Mouse (Mus musculus): ENCODE results near the gene Tsks. TPM values are rescaled to one million over a fixed set of nuclear protein-coding genes. Genes with fewer than 3 reads are reported as not detected.

Gene Tsks
- polyA plus RNA-seq, 1 experiment: not detected

DNA sequence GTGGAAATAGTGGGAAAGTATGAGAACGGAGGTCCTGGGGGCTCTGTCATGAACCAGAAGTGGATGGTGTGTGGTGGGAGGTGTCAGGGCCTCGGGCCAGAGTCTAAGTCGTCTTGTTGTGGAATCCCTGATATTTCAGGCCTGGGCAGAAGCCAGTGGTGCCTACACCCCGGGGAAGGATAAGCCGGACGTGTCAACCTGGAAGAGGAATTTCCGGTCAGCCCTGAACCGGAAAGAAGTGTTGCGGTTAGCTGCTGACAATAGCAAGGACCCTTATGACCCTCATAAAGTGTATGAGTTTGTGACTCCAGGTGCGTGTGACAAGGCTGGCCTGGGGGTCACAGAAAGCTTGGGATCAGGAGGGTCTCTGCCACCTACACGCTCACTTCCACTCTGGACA, 56.7 kb downstream of the Tsks start:
- H3K27ac ChIP-seq (ENCODE audit: insufficient read depth, low read depth, low read length): no peak overlapping the region
- H3K27me3 ChIP-seq (ENCODE audit: control insufficient read depth, insufficient read depth, low read length): no peaks in the 10 kb centered on the region
- no peak overlapping the region for H3K4me3 ChIP-seq (ENCODE audit: low read depth, low read length)
- WGBS: 69% methylated on average over 11 of the region's 11 CpGs
- TF ChIP-seq POLR2A (IDR thresholded peaks at IDR 0.05; ENCODE audit: low read depth, low read length) (no peak), CTCF (IDR thresholded peaks at IDR 0.05; ENCODE audit: extremely low read depth, insufficient read length, insufficient replicate concordance, low read depth, low read length) (no peak)
- H3K4me1 ChIP-seq (ENCODE audit: control insufficient read depth, insufficient read depth, insufficient read length, low read length): peaks cover 10% of the 10 kb centered on the region
- H3K36me3 ChIP-seq (ENCODE audit: control insufficient read depth, insufficient read depth, low read length): peaks cover 46% of the 10 kb centered on the region

DNA sequence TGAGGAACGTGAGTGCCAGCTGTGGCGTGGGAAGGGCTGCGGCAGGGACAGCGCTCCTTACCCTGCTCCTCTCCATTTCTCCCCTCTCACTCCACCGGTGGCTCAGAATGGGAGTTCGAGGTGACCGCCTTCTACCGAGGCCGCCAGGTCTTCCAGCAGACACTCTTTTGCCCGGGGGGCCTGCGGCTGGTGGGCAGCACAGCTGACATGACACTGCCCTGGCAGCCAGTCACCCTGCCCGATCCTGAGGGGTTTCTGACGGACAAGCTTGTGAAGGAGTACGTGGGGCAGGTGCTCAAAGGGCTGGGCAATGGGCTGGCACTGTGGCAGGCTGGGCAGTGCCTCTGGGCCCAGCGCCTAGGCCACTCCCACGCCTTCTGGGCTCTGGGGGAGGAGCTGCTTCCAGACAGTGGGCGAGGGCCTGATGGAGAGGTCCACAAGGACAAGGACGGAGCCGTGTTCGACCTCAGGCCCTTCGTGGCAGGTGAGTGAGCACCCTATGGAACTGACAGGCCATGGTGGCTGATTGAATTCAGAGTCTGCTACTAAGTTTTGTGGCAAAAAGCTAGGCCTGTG, 57.6 kb downstream of the Tsks start:
- H3K4me3 ChIP-seq (ENCODE audit: low read depth, low read length): no peak overlapping the region
- H3K27ac ChIP-seq (ENCODE audit: insufficient read depth, low read depth, low read length): no peak overlapping the region
- no peaks in the 10 kb centered on the region for H3K27me3 ChIP-seq (ENCODE audit: control insufficient read depth, insufficient read depth, low read length)
- WGBS: 70% methylated on average over 21 of the region's 21 CpGs
- H3K36me3 ChIP-seq (ENCODE audit: control insufficient read depth, insufficient read depth, low read length): peaks cover 52% of the 10 kb centered on the region
- peaks cover 10% of the 10 kb centered on the region for H3K4me1 ChIP-seq (ENCODE audit: control insufficient read depth, insufficient read depth, insufficient read length, low read length)
- TF ChIP-seq POLR2A (IDR thresholded peaks at IDR 0.05; ENCODE audit: low read depth, low read length) (no peak), CTCF (IDR thresholded peaks at IDR 0.05; ENCODE audit: extremely low read depth, insufficient read length, insufficient replicate concordance, low read depth, low read length) (no peak)

DNA sequence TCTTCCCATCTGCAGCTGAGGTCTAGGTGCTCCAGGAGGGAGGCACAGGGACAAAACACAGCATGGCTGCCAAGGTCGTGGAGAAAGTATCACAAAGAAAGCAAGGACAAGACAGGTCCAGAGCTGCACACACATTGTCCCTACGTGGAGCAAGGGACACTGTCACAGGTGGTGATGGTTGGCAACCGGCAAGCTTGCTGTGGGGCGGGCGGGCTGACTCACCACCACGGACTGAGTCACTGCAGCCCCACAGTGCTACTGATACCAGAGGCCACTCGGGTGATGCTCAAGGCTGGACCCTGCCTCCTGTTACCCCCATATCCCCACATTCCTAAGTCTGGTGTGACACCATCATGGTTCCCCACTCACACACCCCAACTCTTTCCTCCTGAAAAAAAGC, 59.4 kb downstream of the Tsks start:
- H3K4me1 ChIP-seq (ENCODE audit: control insufficient read depth, insufficient read depth, insufficient read length, low read length): peaks cover 5% of the 10 kb centered on the region
- peaks cover 70% of the 10 kb centered on the region for H3K36me3 ChIP-seq (ENCODE audit: control insufficient read depth, insufficient read depth, low read length)
- H3K27me3 ChIP-seq (ENCODE audit: control insufficient read depth, insufficient read depth, low read length): no peaks in the 10 kb centered on the region
- 67% methylated on average over 7 of the region's 7 CpGs for WGBS
- TF ChIP-seq CTCF (IDR thresholded peaks at IDR 0.05; ENCODE audit: extremely low read depth, insufficient read length, insufficient replicate concordance, low read depth, low read length): no peak
- no peak for TF ChIP-seq POLR2A (IDR thresholded peaks at IDR 0.05; ENCODE audit: low read depth, low read length)
- no peak overlapping the region for H3K27ac ChIP-seq (ENCODE audit: insufficient read depth, low read depth, low read length)
- no peak overlapping the region for H3K4me3 ChIP-seq (ENCODE audit: low read depth, low read length)

DNA sequence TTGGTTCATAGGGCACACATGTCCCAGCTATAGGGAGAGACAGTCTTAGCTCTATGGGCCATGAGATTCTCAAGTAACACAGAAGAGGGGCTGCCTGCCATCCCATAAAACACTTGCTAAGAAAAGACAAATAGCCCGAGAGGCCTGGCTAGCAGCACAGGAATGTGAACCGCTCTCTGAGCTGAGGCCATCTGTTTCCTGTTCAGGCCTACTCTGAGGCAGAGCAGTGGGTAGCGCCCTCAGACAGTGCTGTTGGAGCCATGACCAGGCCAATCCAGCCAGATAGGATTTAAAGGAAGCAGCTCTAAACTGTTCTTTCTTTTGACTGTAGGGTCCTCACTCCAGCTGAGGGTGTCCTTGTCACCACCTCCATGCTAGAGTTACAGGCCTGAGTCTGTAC, 61.5 kb downstream of the Tsks start:
- H3K4me3 ChIP-seq (ENCODE audit: low read depth, low read length): no peak overlapping the region
- peaks cover 91% of the 10 kb centered on the region for H3K36me3 ChIP-seq (ENCODE audit: control insufficient read depth, insufficient read depth, low read length)
- WGBS: 81% methylated on average over 3 of the region's 3 CpGs
- H3K27me3 ChIP-seq (ENCODE audit: control insufficient read depth, insufficient read depth, low read length): no peaks in the 10 kb centered on the region
- peaks cover 2% of the 10 kb centered on the region; the same call in 1 of the 2 replicates for H3K4me1 ChIP-seq (ENCODE audit: control insufficient read depth, insufficient read depth, insufficient read length, low read length)
- no peak for TF ChIP-seq POLR2A (IDR thresholded peaks at IDR 0.05; ENCODE audit: low read depth, low read length)
- no peak for TF ChIP-seq CTCF (IDR thresholded peaks at IDR 0.05; ENCODE audit: extremely low read depth, insufficient read length, insufficient replicate concordance, low read depth, low read length)
- no peak overlapping the region for H3K27ac ChIP-seq (ENCODE audit: insufficient read depth, low read depth, low read length)

DNA sequence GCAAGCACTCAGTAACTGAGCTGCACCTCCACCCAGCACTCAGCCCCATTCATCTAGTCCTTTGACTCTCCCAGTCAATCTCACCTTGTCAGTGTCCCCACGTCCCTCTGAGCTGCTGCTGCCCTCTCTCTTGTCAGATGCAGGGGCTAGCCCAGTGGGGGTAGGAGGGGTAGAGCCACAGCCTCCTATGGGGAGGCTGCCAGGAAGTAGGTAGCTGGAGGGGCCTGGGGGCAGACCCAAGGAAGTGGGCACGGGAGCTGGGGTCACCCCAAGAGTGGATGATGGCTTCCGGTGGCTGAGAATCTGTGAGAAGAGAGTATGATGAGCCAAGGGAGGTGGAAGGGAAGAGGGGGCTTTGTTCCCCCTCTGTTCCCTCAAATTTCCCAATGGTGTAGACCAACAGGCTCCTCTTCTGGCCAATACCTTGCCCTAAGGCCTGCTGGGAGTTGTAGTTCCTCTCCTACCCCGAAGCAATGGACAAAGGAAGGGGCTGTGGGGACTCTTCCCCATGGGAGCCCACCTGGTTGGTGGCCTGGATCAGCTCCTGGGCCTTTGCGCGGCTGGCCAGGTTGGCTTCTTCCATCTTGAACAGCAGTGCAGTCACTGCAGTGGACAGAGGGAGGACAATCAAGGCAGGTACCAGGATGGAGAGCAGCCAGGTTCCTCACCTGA, 62.5 kb downstream of the Tsks start:
- no peak overlapping the region for H3K4me3 ChIP-seq (ENCODE audit: low read depth, low read length)
- no peaks in the 10 kb centered on the region for H3K27me3 ChIP-seq (ENCODE audit: control insufficient read depth, insufficient read depth, low read length)
- WGBS: 90% methylated on average over 6 of the region's 6 CpGs
- H3K4me1 ChIP-seq (ENCODE audit: control insufficient read depth, insufficient read depth, insufficient read length, low read length): peaks cover under 1% of the 10 kb centered on the region; the same call in 1 of the 2 replicates
- no peak overlapping the region for H3K27ac ChIP-seq (ENCODE audit: insufficient read depth, low read depth, low read length)
- no peak for TF ChIP-seq POLR2A (IDR thresholded peaks at IDR 0.05; ENCODE audit: low read depth, low read length)
- TF ChIP-seq CTCF (IDR thresholded peaks at IDR 0.05; ENCODE audit: extremely low read depth, insufficient read length, insufficient replicate concordance, low read depth, low read length): no peak
- peaks cover 91% of the 10 kb centered on the region for H3K36me3 ChIP-seq (ENCODE audit: control insufficient read depth, insufficient read depth, low read length)

DNA sequence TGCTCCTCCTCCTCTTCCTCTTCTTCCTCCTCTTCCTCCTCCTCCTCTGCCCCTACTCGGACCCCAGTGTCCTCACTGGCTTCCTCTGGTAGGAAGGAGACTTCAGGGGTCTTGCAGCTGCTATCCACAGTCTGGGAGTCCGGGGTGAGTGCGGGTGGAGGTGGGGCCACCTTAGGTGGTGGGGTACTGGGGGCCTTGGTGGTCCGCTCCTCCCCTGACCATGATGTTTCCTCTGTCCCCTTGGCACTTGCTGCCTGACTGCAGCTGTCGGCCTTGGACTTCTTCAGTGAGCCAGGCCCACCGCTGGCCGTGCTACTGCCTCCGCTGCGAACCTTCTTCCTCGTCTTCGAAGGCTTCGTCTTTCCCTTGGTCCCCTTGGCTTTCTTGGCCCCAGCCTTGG, 63.5 kb downstream of the Tsks start:
- H3K36me3 ChIP-seq (ENCODE audit: control insufficient read depth, insufficient read depth, low read length): peaks cover 89% of the 10 kb centered on the region
- TF ChIP-seq POLR2A (IDR thresholded peaks at IDR 0.05; ENCODE audit: low read depth, low read length) (no peak), CTCF (IDR thresholded peaks at IDR 0.05; ENCODE audit: extremely low read depth, insufficient read length, insufficient replicate concordance, low read depth, low read length) (no peak)
- H3K4me3 ChIP-seq (ENCODE audit: low read depth, low read length): no peak overlapping the region
- H3K27ac ChIP-seq (ENCODE audit: insufficient read depth, low read depth, low read length): no peak overlapping the region
- 92% methylated on average over 12 of the region's 12 CpGs for WGBS
- no peaks in the 10 kb centered on the region for H3K4me1 ChIP-seq (ENCODE audit: control insufficient read depth, insufficient read depth, insufficient read length, low read length)
- H3K27me3 ChIP-seq (ENCODE audit: control insufficient read depth, insufficient read depth, low read length): no peaks in the 10 kb centered on the region

DNA sequence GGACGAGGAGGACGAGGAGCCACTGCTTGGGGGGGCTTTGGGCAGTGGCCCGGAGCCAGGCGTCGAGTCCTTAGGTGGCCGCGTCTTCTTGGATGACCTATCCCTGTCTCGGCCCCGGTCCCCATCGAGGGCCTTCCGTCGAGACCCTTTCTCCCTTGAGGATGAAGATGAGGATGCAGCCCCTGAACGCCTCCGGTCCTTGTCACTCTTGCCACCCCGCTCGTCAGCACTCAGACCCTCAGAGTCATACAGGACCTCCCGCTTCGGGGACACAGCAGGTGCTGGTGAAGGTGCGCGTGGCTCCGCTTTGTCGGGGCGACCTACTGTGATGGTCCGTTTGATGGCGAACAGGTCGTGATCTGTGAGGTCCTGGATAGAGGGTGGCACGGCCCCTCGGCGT, 64.1 kb downstream of the Tsks start:
- Histone ChIP-seq H3K36me3 (ENCODE audit: control insufficient read depth, insufficient read depth, low read length) (peaks cover 89% of the 10 kb centered on the region), H3K4me3 (ENCODE audit: low read depth, low read length) (no peak overlapping the region), H3K27ac (ENCODE audit: insufficient read depth, low read depth, low read length) (no peak overlapping the region), H3K4me1 (ENCODE audit: control insufficient read depth, insufficient read depth, insufficient read length, low read length) (no peaks in the 10 kb centered on the region), H3K27me3 (ENCODE audit: control insufficient read depth, insufficient read depth, low read length) (no peaks in the 10 kb centered on the region)
- WGBS: 96% methylated on average over 29 of the region's 29 CpGs
- TF ChIP-seq POLR2A (IDR thresholded peaks at IDR 0.05; ENCODE audit: low read depth, low read length) (no peak), CTCF (IDR thresholded peaks at IDR 0.05; ENCODE audit: extremely low read depth, insufficient read length, insufficient replicate concordance, low read depth, low read length) (no peak)

Other genes with a start within 250 kb of the Tsks start
- gene Izumo2, start 234.5 kb upstream of the Tsks start, polyA plus RNA-seq (2012; rRNA removed): not detected in 2 replicates
- gene Vrk3, start 194.8 kb upstream of the Tsks start, polyA plus RNA-seq (2012; rRNA removed): 20.4 and 40.3 TPM in 2 replicates
- 0.08 and 0.19 TPM in 2 replicates for gene Zfp473, start 192.2 kb upstream of the Tsks start, polyA plus RNA-seq (2012; rRNA removed)
- 30.9 and 53.3 TPM in 2 replicates for gene Nup62, start 127.1 kb upstream of the Tsks start, polyA plus RNA-seq (2012; rRNA removed)
- gene Il4i1, start 126.8 kb upstream of the Tsks start, polyA plus RNA-seq (2012; rRNA removed): 8.0 and 13.8 TPM in 2 replicates
- 83.9 and 102 TPM in 2 replicates for gene Atf5, start 126.5 kb upstream of the Tsks start, polyA plus RNA-seq (2012; rRNA removed)
- 180 and 283 TPM in 2 replicates for gene Akt1s1, start 94.2 kb upstream of the Tsks start, polyA plus RNA-seq (2012; rRNA removed)
- gene Tbc1d17, start 94.1 kb upstream of the Tsks start, polyA plus RNA-seq (2012; rRNA removed): 32.1 and 63.2 TPM in 2 replicates
- gene Pnkp, start 86.1 kb upstream of the Tsks start, polyA plus RNA-seq (2012; rRNA removed): 36.9 and 84.2 TPM in 2 replicates
- gene Ptov1, start 73.4 kb upstream of the Tsks start, polyA plus RNA-seq (2012; rRNA removed): 82.3 and 141 TPM in 2 replicates
- gene Med25, start 50.5 kb upstream of the Tsks start, polyA plus RNA-seq (2012; rRNA removed): 85.8 and 208 TPM in 2 replicates
- gene Fuz, start 47.1 kb upstream of the Tsks start, polyA plus RNA-seq (2012; rRNA removed): 15.8 and 27.5 TPM in 2 replicates
- 49.8 and 85.2 TPM in 2 replicates for gene Ap2a1, start 13.7 kb upstream of the Tsks start, polyA plus RNA-seq (2012; rRNA removed)
- 5.2 and 7.6 TPM in 2 replicates for gene Cpt1c, start 31.6 kb downstream of the Tsks start, polyA plus RNA-seq (2012; rRNA removed)
- gene Prmt1, start 43.4 kb downstream of the Tsks start, polyA plus RNA-seq (2012; rRNA removed): 50.0 and 68.6 TPM in 2 replicates
- gene Irf3, start 54.4 kb downstream of the Tsks start, polyA plus RNA-seq (2012; rRNA removed): 52.9 and 91.0 TPM in 2 replicates
- 10.1 and 16.3 TPM in 2 replicates for gene Bcl2l12, start 55.5 kb downstream of the Tsks start, polyA plus RNA-seq (2012; rRNA removed)
- gene Scaf1, start 73.2 kb downstream of the Tsks start, polyA plus RNA-seq (2012; rRNA removed): 39.8 and 73.0 TPM in 2 replicates
- 49.3 and 67.9 TPM in 2 replicates for gene Rras, start 74.8 kb downstream of the Tsks start, polyA plus RNA-seq (2012; rRNA removed)
- 8.1 and 13.2 TPM in 2 replicates for gene Prr12, start 109.7 kb downstream of the Tsks start, polyA plus RNA-seq (2012; rRNA removed)
- gene Nosip, start 119.2 kb downstream of the Tsks start, polyA plus RNA-seq (2012; rRNA removed): 39.3 and 92.7 TPM in 2 replicates
- 81.7 and 172 TPM in 2 replicates for gene Prrg2, start 119.5 kb downstream of the Tsks start, polyA plus RNA-seq (2012; rRNA removed)
- gene Rcn3, start 149.0 kb downstream of the Tsks start, polyA plus RNA-seq (2012; rRNA removed): 40.0 and 49.9 TPM in 2 replicates
- 47.9 and 78.3 TPM in 2 replicates for gene Fcgrt, start 160.6 kb downstream of the Tsks start, polyA plus RNA-seq (2012; rRNA removed)
- 159 and 207 TPM in 2 replicates for gene Rps11, start 181.2 kb downstream of the Tsks start, polyA plus RNA-seq (2012; rRNA removed)
- 1,193 and 1,266 TPM in 2 replicates for gene Rpl13a, start 185.6 kb downstream of the Tsks start, polyA plus RNA-seq (2012; rRNA removed)
- gene Gm45713, start 193.0 kb downstream of the Tsks start, polyA plus RNA-seq (2012; rRNA removed): 1.5 TPM in 1 of 2 replicates, not detected in the other
- gene Flt3l, start 193.2 kb downstream of the Tsks start, polyA plus RNA-seq (2012; rRNA removed): 22.1 and 45.8 TPM in 2 replicates
- 25.3 and 48.5 TPM in 2 replicates for gene Pih1d1, start 211.1 kb downstream of the Tsks start, polyA plus RNA-seq (2012; rRNA removed)
- 133 and 253 TPM in 2 replicates for gene Aldh16a1, start 211.4 kb downstream of the Tsks start, polyA plus RNA-seq (2012; rRNA removed)
- 0.03 and 0.09 TPM in 2 replicates for gene Slc17a7, start 220.7 kb downstream of the Tsks start, polyA plus RNA-seq (2012; rRNA removed)
- gene Gfy, start 236.4 kb downstream of the Tsks start, polyA plus RNA-seq (2012; rRNA removed): not detected in 2 replicates
- gene Pth2, start 237.8 kb downstream of the Tsks start, polyA plus RNA-seq (2012; rRNA removed): not detected in 2 replicates